Mouse (Mus musculus): ENCODE data around the gene Krtap5-1. TPM values are rescaled to one million over a fixed set of nuclear protein-coding genes. Genes with fewer than 3 reads are reported as not detected.
"Not testable (repeated sequence)": the region's sequence is repeated elsewhere in the genome, so short reads cannot be mapped to it uniquely, and the experiment has no call there.

The Krtap5-1 gene
- total RNA-seq, 2 experiments from 2014 or later: not detected

DNA sequence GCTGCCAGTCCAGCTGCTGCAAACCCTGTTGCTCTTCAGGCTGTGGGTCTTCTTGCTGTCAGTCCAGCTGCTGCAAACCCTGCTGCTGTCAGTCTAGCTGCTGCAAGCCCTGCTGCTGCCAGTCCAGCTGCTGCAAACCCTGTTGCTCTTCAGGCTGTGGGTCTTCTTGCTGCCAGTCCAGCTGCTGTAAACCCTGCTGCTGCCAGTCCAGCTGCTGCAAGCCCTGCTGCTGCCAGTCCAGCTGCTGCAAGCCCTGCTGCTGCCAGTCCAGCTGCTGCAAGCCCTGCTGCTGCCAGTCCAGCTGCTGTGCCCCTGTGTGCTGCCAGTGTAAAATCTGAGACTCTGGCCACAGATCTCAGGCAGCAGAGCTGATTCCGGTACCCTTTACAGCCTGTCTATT lies 7.0 kb upstream of the Krtap5-1 start:
- ATAC-seq (replicated peaks; ENCODE audit: low FRiP score, poor library complexity, severe bottlenecking): not testable (repeated sequence)

DNA sequence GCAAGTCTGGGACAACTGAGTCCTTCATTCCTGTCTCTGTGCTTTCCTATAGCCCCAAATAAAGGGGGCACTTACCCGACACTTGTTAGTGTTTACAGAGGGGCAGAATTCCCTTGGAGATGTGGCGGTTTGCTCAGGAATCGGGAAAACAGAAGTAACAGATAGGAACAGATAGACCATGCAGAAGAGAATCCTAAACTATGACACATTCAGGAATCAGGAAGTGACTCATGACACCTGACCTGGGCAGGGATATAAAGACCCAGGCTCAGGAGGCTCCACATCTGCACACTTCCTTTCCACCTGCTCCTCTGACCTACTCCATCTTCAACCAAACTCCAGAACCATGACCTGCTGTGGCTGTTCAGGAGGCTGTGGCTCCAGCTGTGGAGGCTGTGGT lies 6.3 kb upstream of the Krtap5-1 start, which contains the start of gene Krtap5-4:
Gene Krtap5-4, plus strand, starts transcription at position 301 of the 400 bp plus-strand sequence.
- no peak for ATAC-seq (replicated peaks; ENCODE audit: low FRiP score, poor library complexity, severe bottlenecking)

GRCm38 (mm10) chr7:142296108-142296507 lies 810 bp downstream of the Krtap5-1 start:
- not testable (repeated sequence) for ATAC-seq (replicated peaks; ENCODE audit: low FRiP score, poor library complexity, severe bottlenecking)

- ATAC-seq (replicated peaks; ENCODE audit: low FRiP score, poor library complexity, severe bottlenecking): 0 out of 2 replicates have a peak, but pooled peaks have one; percentile 26
These were observed 1.5 kb downstream of the Krtap5-1 start for GRCm38 (mm10) chr7:142295418-142295817.

DNA sequence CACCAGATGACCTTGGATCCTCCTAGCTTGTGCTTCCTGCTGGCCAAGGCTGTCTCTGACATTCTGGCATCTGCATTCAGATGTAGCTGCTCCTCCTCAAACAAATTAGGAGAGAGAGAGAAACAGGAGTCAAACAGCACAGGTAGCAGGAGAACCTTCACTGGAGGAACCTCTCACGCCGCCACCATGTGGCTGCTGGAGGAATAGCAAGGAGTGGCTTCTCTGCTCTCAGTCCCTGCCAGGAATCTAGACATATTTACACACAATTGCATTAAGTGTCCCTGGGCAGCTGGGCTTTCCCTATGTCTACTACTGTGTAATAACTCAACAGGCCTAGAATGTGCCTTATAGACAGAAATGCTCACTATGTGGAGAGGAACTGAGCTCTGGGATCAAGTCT lies 3.1 kb downstream of the Krtap5-1 start:
- peak; percentile 86 for ATAC-seq (replicated peaks; ENCODE audit: low FRiP score, poor library complexity, severe bottlenecking)

GRCm38 (mm10) chr7:142285910-142286612 lies 10.9 kb downstream of the Krtap5-1 start:
- ATAC-seq (replicated peaks; ENCODE audit: low FRiP score, poor library complexity, severe bottlenecking): not testable (repeated sequence)

GRCm38 (mm10) chr7:142285130-142285835 lies 11.6 kb downstream of the Krtap5-1 start:
- no peak for ATAC-seq (replicated peaks; ENCODE audit: low FRiP score, poor library complexity, severe bottlenecking)

GRCm38 (mm10) chr7:142284615-142285080 lies 12.3 kb downstream of the Krtap5-1 start:
- peak; percentile 66 for ATAC-seq (replicated peaks; ENCODE audit: low FRiP score, poor library complexity, severe bottlenecking)

DNA sequence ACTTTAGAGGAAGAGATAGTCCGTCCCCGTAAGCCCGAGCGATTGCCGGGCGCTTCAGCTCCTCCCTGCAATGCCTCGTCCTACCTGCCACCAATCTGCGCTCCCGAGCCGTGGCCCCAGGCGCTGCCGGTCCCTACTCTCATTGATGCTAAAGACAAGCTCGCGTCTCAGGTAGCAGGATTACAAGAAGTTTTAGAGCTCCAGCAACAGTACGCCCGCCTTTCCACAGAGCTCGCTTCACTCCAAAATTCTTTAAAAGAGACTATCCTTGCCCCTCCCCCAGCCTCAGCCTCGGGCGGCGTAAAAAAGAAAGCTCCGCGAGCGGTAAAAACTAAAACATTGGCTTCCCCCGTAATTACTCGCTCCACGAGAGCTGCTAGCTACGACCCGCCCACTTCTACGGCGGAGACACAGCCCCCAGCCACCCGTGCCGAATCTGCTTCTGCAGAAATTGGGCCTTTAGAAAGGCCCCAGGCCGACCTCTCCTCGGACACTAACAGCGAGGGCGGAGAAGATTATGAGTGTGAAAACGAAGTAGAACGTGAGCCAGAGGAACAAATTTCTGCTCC lies 12.8 kb downstream of the Krtap5-1 start:
- 0 out of 2 replicates have a peak, but pooled peaks have one; percentile 24 for ATAC-seq (replicated peaks; ENCODE audit: low FRiP score, poor library complexity, severe bottlenecking)

DNA sequence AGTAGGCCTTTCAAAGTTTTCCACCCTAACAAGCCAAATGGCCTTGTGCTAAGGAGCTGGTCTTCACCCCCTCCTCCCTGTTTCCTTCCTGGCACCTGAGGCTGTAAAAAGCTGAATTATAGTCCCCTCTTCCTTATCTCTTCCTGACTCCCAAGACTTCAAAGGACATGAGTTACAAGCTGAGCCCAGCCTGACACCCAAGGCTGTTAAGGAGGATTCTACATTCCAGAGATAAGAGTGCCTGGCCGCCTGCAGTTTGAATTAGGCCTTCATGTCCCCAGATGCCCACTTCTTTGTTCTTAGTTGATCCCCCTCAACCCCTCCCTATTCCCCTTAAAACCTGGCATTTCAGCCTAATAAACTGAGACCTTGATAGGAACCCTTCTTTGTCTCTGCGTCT lies 14.1 kb downstream of the Krtap5-1 start:
- ATAC-seq (replicated peaks; ENCODE audit: low FRiP score, poor library complexity, severe bottlenecking): not testable (repeated sequence)

DNA sequence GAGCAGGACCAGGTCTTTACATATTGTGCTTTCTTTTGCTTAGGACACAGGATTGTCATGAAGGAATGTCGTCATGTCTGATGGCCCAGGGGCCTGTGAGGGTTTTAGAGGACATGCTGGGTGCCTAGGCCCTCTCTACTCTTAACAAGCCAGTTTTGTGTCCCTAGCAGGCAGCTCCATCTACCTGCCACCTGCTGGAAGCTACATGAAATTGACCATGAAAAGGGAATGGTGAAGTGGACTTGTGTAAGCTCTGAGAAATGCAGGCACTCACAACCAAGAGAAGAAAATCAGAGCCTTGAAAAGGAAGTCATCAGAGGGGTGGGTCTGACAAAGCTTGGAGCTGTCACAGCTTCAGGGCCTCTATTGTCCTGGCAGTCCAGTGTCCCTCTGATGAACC lies 17.6 kb downstream of the Krtap5-1 start:
- not testable (repeated sequence) for ATAC-seq (replicated peaks; ENCODE audit: low FRiP score, poor library complexity, severe bottlenecking)

DNA sequence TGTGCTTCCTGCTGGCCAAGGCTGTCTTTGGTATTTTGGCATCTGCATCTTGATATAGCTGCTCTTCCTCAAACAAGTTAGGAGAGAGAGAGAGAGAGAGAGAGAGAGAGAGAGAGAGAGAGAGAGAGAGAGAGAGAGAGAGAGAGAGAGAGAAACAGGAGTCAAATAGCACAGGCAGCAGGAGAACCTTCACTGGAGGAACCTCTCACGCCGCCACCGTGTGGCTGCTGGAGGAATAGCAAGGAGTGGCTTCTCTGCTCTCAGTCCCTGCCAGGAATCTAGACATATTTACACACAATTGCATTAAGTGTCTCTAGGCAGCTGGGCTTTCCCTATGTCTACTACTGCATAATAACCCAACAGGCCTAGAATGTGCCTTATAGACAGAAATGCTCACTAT lies 18.7 kb downstream of the Krtap5-1 start:
- ATAC-seq (replicated peaks; ENCODE audit: low FRiP score, poor library complexity, severe bottlenecking): peak; percentile 78

DNA sequence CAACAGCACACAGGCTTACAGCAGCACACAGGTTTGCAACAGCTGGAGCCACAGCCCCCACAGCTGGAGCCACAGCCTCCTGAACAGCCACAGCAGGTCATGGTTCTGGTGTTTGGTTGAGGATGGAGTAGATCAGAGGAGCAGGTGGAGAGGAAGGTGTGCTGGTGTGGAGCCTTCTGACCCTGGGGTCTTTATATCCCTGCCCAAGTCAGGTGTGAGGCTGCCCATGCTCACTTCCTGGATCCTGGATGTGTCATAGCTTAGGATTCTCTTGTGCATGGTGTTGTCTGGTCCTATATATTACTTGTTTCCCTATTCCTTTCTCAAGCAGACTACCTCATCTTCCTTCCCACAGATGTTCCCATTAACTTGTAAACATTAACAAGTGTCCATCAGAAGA lies 22.7 kb downstream of the Krtap5-1 start, which contains the start of gene Gm4559:
Gene Gm4559, minus strand, starts transcription at position 101 of the 400 bp plus-strand sequence.
- ATAC-seq (replicated peaks; ENCODE audit: low FRiP score, poor library complexity, severe bottlenecking): not testable (repeated sequence)

DNA sequence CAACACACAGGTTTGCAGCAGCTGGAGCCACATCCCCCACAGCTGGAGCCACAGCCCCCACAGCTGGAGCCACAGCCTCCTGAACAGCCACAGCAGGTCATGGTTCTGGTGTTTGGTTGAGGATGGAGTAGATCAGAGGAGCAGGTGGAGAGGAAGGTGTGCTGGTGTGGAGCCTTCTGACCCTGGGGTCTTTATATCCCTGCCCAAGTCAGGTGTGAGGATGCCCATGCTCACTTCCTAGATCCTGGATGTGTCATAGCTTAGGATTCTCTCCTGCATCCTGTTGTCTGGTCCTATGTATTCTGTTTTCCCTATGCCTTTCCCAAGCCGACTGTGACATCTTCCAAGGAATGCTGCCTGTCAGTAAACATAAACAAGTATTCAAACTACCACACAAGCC lies 38.7 kb downstream of the Krtap5-1 start, which contains the start of gene Gm2431:
Gene Gm2431, minus strand, starts transcription at position 101 of the 400 bp plus-strand sequence.
- ATAC-seq (replicated peaks; ENCODE audit: low FRiP score, poor library complexity, severe bottlenecking): not testable (repeated sequence)

GRCm38 (mm10) chr7:142255517-142255916 lies 41.4 kb downstream of the Krtap5-1 start:
- no peak for ATAC-seq (replicated peaks; ENCODE audit: low FRiP score, poor library complexity, severe bottlenecking)

GRCm38 (mm10) chr7:142249824-142250223 lies 47.1 kb downstream of the Krtap5-1 start:
- no peak for ATAC-seq (replicated peaks; ENCODE audit: low FRiP score, poor library complexity, severe bottlenecking)
